Mouse (Mus musculus): ENCODE measurements around the gene Supt16. TPM values are rescaled to one million over a fixed set of nuclear protein-coding genes. Genes with fewer than 3 reads are reported as not detected.

The Supt16 gene
- polyA plus RNA-seq, 1 experiment from 2014 or later = 28.0 TPM

DNA sequence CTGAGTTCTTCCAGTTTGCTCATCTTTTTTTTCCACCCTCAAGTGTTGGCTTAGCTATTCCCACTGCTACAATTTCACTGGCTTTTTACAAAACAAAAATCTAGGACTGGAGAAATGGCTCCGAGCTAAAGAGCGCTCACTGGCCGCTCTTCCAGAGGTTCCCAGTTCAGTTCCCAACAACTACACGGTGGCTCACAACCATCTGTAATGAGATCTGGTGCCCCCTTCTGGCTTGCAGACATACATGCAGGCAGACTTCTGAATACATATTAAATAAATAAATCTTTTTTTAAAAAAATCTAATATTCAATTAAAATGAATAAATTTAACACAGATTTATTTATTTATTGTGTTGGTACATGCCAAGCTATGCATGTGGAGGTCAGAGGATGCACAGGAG, 50.7 kb downstream of the Supt16 start:
- no peak for ATAC-seq (ENCODE audit: extremely low read depth, insufficient number of reproducible peaks, low FRiP score, low TSS enrichment)
- Histone ChIP-seq H3K4me3 (no peak overlapping the region), H3K4me2 (no peak overlapping the region), H3K36me3 (no peaks in the 10 kb centered on the region), H3K9me3 (no peaks in the 10 kb centered on the region), H3K9ac (no peak overlapping the region), H3K27ac (replicated peaks) (no peak overlapping the region), H3K4me1 (no peaks in the 10 kb centered on the region), H3K27me3 (replicated peaks) (no peaks in the 10 kb centered on the region)
- 63% methylated on average over 4 of the region's 4 CpGs for WGBS

DNA sequence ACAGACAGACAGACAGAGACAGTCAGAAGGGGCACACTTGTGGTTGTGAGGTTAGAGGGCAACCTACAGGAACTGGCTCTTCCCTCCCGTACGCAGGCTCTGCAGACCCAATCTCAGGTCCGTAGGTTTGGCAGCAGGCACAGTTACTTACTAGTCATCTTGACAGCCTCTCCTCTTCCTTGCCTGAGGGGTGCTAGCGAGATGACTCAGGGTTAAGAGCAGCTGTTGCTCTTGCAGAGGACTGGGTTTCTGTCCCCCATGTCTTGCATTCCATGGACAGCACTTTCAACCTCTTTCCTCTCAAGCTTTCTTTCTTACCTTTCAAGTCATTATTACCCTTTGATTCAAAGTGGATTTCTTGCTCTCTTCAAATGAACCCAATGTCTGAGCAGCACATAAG, 53.1 kb downstream of the Supt16 start:
- no peak for ATAC-seq (ENCODE audit: extremely low read depth, insufficient number of reproducible peaks, low FRiP score, low TSS enrichment)
- no peaks in the 10 kb centered on the region for H3K36me3 ChIP-seq
- no peak overlapping the region for H3K27ac ChIP-seq (replicated peaks)
- 69% methylated on average over 4 of the region's 4 CpGs for WGBS
- H3K4me3 ChIP-seq = no peak overlapping the region
- H3K9me3 ChIP-seq = no peaks in the 10 kb centered on the region
- H3K4me2 ChIP-seq = no peak overlapping the region
- peaks cover 17% of the 10 kb centered on the region for H3K4me1 ChIP-seq
- H3K27me3 ChIP-seq (replicated peaks) = no peaks in the 10 kb centered on the region
- H3K9ac ChIP-seq = no peak overlapping the region

DNA sequence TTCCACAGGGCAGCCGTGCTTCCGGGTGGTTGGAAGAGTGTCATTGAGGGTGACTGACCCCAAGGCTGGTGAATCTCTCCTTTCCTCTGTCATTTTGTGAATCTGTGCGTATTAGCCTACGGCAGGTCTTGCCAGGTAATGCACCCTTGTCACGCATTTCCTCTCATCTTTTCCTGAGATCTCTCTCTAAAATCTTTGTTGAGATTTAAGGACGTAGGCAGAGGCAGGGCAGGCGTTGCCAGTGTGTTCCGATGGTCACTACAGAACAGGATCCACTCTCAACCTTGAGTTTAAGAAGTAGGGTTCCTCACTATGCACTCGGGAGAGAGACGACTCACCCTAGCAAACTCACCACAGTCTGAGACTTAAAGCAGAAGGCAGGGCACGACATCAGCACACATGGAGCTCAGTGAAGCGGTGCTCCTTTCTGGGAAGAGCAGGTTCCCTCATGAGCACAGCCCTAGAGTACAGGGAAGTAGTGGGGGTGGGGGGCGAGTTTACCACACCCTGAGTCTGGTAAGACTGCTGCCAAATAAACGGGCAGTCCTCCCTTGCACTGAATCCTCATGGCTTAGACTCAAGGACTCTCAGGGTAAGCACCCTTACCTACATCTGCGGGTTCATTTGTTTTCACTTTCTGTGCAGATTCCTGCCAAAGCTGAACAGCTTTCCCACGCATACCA, 55.6 kb downstream of the Supt16 start:
- 56% methylated on average over 16 of the region's 16 CpGs for WGBS
- ATAC-seq (ENCODE audit: extremely low read depth, insufficient number of reproducible peaks, low FRiP score, low TSS enrichment) = no peak
- Histone ChIP-seq H3K9me3 (no peaks in the 10 kb centered on the region), H3K4me3 (peak overlapping the region; percentile 37; the same call in 1 of the 2 replicates), H3K27me3 (replicated peaks) (no peaks in the 10 kb centered on the region), H3K4me2 (peak overlapping the region; percentile 65), H3K27ac (replicated peaks) (no peak overlapping the region), H3K4me1 (peaks cover 17% of the 10 kb centered on the region), H3K36me3 (no peaks in the 10 kb centered on the region), H3K9ac (0 out of 2 replicates have a peak overlapping the region, but pooled peaks have one; percentile 19)

DNA sequence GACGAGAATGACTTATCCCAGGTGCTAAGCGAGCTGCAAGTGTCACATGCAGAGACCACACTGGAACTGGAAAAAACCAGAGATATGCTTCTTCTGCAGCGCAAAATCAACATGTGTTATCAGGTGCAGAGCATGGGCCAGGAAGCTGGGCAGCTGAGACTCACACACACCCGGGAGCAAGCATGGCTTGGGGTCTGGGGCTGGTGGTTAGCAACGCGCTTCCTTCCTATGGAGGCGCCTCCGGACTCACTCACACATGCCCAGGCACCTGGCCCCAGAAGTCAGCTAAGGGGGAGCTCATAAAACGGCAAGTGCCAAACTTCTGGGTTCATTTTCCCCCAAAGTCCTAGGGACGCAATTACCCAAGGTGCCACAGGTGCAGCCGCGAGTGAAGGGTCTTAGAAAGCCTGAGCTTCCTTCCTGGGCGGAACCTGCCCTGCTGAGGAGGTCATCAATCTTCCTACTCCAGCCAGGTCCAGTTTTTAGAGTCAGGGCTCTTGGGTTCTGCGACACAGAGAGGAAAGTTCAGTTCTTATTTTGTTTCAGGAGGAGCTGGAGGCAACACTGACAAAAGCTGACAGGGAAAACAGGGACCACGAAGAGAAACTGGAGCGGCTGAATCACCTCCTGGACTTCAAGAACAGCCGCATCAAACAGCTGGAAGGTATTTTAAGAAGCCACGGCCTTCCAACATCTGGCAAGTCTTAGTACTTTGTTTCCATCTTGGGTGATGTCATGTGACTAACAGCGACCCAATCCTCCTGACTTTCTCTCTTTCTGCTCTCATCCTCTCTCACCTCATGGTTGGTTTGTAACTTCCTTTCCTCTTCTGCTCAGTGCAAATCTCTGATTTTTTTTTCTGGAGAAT, 56.4 kb downstream of the Supt16 start:
- ATAC-seq (ENCODE audit: extremely low read depth, insufficient number of reproducible peaks, low FRiP score, low TSS enrichment) = no peak

DNA sequence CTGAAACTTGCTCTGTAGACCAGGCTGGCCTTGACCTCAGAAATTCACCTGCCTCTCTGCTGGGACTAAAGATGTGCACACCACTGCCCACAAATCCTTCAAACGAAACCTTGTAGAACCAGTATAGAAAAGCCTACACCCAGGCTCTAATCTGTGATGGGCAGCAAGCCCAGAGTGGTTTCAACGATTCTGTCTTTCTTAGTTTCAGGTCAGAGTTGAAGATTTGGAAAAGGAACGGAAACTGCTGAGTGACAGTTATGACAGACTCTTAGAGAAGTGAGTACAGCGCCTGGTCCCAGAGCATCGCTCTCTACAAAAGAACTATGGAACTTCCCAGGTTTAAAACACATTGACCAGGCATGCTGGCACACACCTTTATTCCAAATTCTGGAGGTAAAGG, 63.6 kb downstream of the Supt16 start:
- 63% methylated on average over 5 of the region's 5 CpGs for WGBS
- H3K36me3 ChIP-seq = no peaks in the 10 kb centered on the region
- H3K9ac ChIP-seq = no peak overlapping the region
- H3K27me3 ChIP-seq (replicated peaks) = no peaks in the 10 kb centered on the region
- H3K4me3 ChIP-seq = no peak overlapping the region
- no peak overlapping the region for H3K27ac ChIP-seq (replicated peaks)
- H3K4me2 ChIP-seq = no peak overlapping the region
- H3K9me3 ChIP-seq = no peaks in the 10 kb centered on the region
- no peak for ATAC-seq (ENCODE audit: extremely low read depth, insufficient number of reproducible peaks, low FRiP score, low TSS enrichment)
- H3K4me1 ChIP-seq = no peaks in the 10 kb centered on the region

More for the DNA sequence above, 56.4 kb downstream of the Supt16 start:
- H3K4me1 ChIP-seq = peaks cover 17% of the 10 kb centered on the region
- H3K9ac ChIP-seq = peak overlapping the region; percentile 59; the same call in 1 of the 2 replicates
- WGBS = 32% methylated on average over 19 of the region's 19 CpGs
- no peaks in the 10 kb centered on the region for H3K9me3 ChIP-seq
- H3K27ac ChIP-seq (replicated peaks) = 0 out of 2 replicates have a peak overlapping the region, but pooled peaks have one; percentile 20
- no peaks in the 10 kb centered on the region for H3K27me3 ChIP-seq (replicated peaks)
- peak overlapping the region; percentile 37 for H3K4me3 ChIP-seq
- peak overlapping the region; percentile 65 for H3K4me2 ChIP-seq
- no peaks in the 10 kb centered on the region for H3K36me3 ChIP-seq

DNA sequence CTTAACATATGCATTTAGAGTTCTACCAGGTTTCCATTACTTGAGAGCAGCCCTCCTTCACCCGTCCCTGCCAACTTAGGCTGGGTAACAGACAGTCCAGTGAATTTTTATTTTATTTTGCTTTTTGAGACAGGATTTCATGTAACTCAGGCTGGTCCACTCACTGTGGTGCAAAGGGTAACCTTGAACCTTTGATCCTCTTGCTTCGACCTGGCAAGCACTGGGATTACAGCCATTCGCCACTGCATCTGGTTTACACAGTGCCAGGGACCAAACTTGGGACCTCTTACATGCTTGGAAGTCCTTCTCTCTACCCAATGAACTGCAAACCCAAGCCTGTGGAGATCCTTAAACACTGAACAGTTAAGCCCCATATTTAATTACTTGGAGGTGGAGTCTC, 72.6 kb downstream of the Supt16 start:
- WGBS = 86% methylated on average over 3 of the region's 3 CpGs
- Histone ChIP-seq H3K27ac (replicated peaks) (no peak overlapping the region), H3K4me3 (no peak overlapping the region), H3K4me1 (no peaks in the 10 kb centered on the region), H3K9me3 (no peaks in the 10 kb centered on the region), H3K4me2 (no peak overlapping the region), H3K36me3 (no peaks in the 10 kb centered on the region), H3K27me3 (replicated peaks) (peaks cover 17% of the 10 kb centered on the region), H3K9ac (no peak overlapping the region)
- no peak for ATAC-seq (ENCODE audit: extremely low read depth, insufficient number of reproducible peaks, low FRiP score, low TSS enrichment)

DNA sequence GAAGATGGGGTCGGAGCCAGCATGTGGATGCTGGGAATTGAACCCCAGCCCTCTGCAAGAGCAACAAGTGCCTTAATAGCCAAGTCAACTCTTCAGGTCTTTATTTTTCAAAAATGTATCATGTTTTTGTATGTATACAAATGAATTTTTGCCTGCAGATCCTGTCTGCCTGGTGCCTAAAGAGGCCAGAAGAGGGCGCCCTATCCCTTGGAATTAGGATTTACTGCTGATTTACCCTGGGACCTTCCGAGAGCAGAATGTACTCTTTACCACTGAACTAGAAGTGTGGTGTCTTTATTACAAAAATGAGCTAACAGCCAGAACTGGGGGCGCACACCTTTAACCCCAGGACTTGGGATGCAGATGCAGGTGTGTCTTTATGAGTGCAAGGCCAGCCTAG, 73.3 kb downstream of the Supt16 start:
- no peak for ATAC-seq (ENCODE audit: extremely low read depth, insufficient number of reproducible peaks, low FRiP score, low TSS enrichment)

DNA sequence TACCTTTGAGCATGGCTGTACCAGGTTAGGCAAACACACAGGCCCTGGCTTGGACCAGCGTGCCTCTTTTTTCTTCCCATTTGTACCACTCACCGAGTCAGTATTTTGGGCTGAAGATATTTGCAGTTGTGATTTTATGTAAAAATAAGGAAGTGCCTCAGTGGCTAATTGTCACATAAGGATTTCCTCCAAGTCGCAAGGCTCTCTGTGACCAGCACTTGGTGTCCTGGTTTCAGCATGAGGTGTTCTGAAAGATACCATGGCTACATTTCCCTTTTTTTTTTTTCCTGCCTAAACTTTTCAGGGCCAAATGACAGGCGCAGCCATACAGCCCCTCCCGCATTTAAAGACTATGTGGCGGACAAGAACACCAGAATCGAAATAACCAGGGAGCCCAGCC, 77.0 kb downstream of the Supt16 start:
- H3K4me2 ChIP-seq = peak overlapping the region; percentile 99
- peaks cover 17% of the 10 kb centered on the region for H3K27me3 ChIP-seq (replicated peaks)
- no peak overlapping the region for H3K9ac ChIP-seq
- no peak for ATAC-seq (ENCODE audit: extremely low read depth, insufficient number of reproducible peaks, low FRiP score, low TSS enrichment)
- H3K36me3 ChIP-seq = no peaks in the 10 kb centered on the region
- peaks cover 6% of the 10 kb centered on the region; the same call in 1 of the 2 replicates for H3K4me1 ChIP-seq
- 54% methylated on average over 7 of the region's 7 CpGs for WGBS
- no peak overlapping the region for H3K27ac ChIP-seq (replicated peaks)
- H3K9me3 ChIP-seq = no peaks in the 10 kb centered on the region
- H3K4me3 ChIP-seq = peak overlapping the region; percentile 69

More for the DNA sequence above, 73.3 kb downstream of the Supt16 start:
- whole genome bisulfite sequencing = 18% methylated on average over 4 of the region's 4 CpGs
- Histone ChIP-seq H3K9ac (peak overlapping the region; percentile 38; the same call in 1 of the 2 replicates), H3K9me3 (no peaks in the 10 kb centered on the region), H3K4me1 (0 out of 2 replicates have a peak, but pooled peaks cover under 1% of the 10 kb centered on the region), H3K36me3 (no peaks in the 10 kb centered on the region), H3K4me3 (no peak overlapping the region), H3K27ac (replicated peaks) (no peak overlapping the region), H3K27me3 (replicated peaks) (peaks cover 17% of the 10 kb centered on the region), H3K4me2 (no peak overlapping the region)

DNA sequence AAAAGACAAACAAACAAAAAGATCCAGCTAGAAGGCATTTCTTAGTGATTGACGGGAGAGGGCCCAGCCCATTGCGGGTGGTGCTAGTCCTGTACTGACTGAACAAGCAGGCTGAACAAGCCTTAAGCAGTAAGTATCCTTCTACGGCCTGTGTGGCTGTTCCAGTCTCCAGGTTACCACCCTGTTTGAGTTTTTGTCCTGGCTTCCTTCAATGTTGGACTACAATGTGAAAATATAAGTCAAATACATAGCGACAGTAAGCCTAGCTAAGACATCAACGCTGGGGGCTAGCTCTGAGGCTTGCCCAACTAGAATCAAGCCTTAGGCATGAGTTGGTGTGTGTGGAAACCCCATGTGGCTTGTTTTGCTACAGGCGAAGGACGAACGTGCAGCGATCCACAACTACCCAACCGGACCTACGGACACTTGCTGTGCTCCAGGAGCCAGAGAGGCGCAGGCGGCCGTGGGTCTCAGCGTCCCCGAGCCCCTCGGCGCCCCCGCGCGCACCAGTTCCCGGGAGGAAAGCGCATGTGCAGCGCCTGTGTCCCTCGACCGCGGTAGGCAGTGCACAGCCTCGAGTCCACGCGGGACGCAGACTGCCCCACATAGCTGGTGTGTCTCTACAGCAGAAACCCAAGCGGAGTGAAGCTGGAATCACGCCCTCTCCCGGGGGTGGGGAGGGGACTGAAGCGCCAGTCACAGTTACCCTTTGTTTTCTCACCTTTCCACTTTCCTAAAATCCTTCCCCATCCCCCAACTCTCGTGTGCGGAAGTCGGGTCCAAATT, 78.2 kb downstream of the Supt16 start:
- ATAC-seq (ENCODE audit: extremely low read depth, insufficient number of reproducible peaks, low FRiP score, low TSS enrichment) = peak; percentile 68; the same call in 1 of the 2 replicates
- Histone ChIP-seq H3K36me3 (no peaks in the 10 kb centered on the region), H3K9me3 (no peaks in the 10 kb centered on the region), H3K4me3 (peak overlapping the region; percentile 69), H3K27ac (replicated peaks) (peak overlapping the region; percentile 72), H3K4me1 (peaks cover 6% of the 10 kb centered on the region; the same call in 1 of the 2 replicates), H3K27me3 (replicated peaks) (peaks cover 17% of the 10 kb centered on the region), H3K4me2 (peak overlapping the region; percentile 99), H3K9ac (peak overlapping the region; percentile 88)
- WGBS = under 1% methylated on average over 38 of the region's 38 CpGs

DNA sequence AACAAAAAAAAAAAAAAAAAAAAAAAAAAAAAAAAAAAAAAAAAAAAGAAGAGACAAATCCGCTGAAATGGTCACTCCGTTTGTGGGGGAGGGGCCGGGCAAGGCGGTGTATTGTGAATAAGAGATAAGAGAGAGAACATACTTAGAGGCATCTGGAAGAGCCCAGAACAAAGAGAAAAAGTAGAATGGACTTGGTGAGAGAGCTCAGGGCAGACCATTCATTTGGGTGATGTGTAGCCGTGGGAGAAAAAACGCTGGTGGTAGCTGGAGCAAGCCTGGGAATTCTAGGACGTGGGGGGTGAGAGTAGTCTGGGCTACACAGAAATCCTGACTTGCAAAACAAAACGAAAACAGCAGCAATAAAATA, 78.8 kb downstream of the Supt16 start:
- H3K27ac ChIP-seq (replicated peaks) = peak overlapping the region; percentile 72
- H3K36me3 ChIP-seq = no peaks in the 10 kb centered on the region
- H3K4me2 ChIP-seq = peak overlapping the region; percentile 99
- H3K9me3 ChIP-seq = no peaks in the 10 kb centered on the region
- ATAC-seq (ENCODE audit: extremely low read depth, insufficient number of reproducible peaks, low FRiP score, low TSS enrichment) = no peak; the same call in 1 of the 2 replicates
- H3K4me3 ChIP-seq = peak overlapping the region; percentile 69
- peaks cover 17% of the 10 kb centered on the region for H3K27me3 ChIP-seq (replicated peaks)
- WGBS = 19% methylated on average over 8 of the region's 8 CpGs
- peak overlapping the region; percentile 88 for H3K9ac ChIP-seq
- peaks cover 6% of the 10 kb centered on the region; the same call in 1 of the 2 replicates for H3K4me1 ChIP-seq

DNA sequence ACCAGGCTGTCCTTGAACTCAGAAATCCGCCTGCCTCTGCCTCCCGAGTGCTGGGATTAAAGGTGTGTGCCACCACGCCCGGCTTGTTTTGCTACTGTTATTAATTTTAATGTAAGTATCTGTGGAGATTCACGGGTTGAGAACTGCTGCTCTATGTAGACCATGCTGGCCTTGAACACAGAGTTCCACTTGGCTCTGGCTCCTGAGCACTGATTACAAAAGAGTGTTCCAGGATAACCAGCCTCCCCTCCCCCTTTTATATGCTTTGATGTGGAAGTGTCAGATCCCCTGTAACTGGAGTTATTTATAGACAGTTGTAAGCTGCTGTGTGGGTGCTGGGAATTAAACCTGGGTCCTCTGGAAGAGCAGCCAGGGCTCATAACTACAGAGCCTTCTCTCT, 80.0 kb downstream of the Supt16 start:
- Histone ChIP-seq H3K9me3 (no peaks in the 10 kb centered on the region), H3K9ac (no peak overlapping the region), H3K4me2 (no peak overlapping the region), H3K36me3 (no peaks in the 10 kb centered on the region), H3K27ac (replicated peaks) (no peak overlapping the region), H3K4me3 (no peak overlapping the region), H3K4me1 (peaks cover 6% of the 10 kb centered on the region; the same call in 1 of the 2 replicates), H3K27me3 (replicated peaks) (peaks cover 17% of the 10 kb centered on the region)
- 88% methylated on average over 5 of the region's 5 CpGs for WGBS
- no peak for ATAC-seq (ENCODE audit: extremely low read depth, insufficient number of reproducible peaks, low FRiP score, low TSS enrichment)
